Mouse (Mus musculus) forebrain, embryonic 15.5 days (tissue): Measurements from ENCODE around the gene Nme4. TPM values are rescaled to one million over a fixed set of nuclear protein-coding genes. Genes with fewer than 3 reads are reported as not detected.
"Not testable (repeated sequence)": the region's sequence is repeated elsewhere in the genome, so short reads cannot be mapped to it uniquely, and the experiment has no call there.

Experiments used
- ATAC-seq: fragments of 200-750 bp; cut with Nextera tagmentation; replicated peaks from 2 replicates; pipeline ENCODE4 v1.8.0; 2017; ENCODE audit warnings: mild to moderate bottlenecking, moderate TSS enrichment, moderate library complexity
- H3K27ac ChIP-seq: fragments of 300-500 bp; sonication (generic); replicated peaks from 2 replicates; pipeline ENCODE4 v1.5.1; 2015; ENCODE audit warnings: mild to moderate bottlenecking, inconsistent platforms
- H3K27me3 ChIP-seq: fragments of 300-500 bp; sonication (generic); 2 replicates; pipeline ENCODE4 v1.6.1; 2015; ENCODE audit warnings: inconsistent platforms
- H3K36me3 ChIP-seq: fragments of 300-500 bp; sonication (generic); 2 replicates; pipeline ENCODE4 v1.6.1; 2015; ENCODE audit warnings: mild to moderate bottlenecking, inconsistent platforms
- H3K4me1 ChIP-seq: fragments of 300-500 bp; sonication (generic); 2 replicates; pipeline ENCODE4 v1.6.1; 2015; ENCODE audit warnings: inconsistent platforms
- H3K4me2 ChIP-seq: fragments of 300-500 bp; sonication (generic); replicated peaks from 2 replicates; pipeline ENCODE4 v1.6.1; 2015; ENCODE audit warnings: mild to moderate bottlenecking, inconsistent platforms
- H3K4me3 ChIP-seq: fragments of 300-500 bp; sonication (generic); 2 replicates; pipeline ENCODE4 v1.5.1; 2015; ENCODE audit warnings: mild to moderate bottlenecking, inconsistent platforms
- H3K9ac ChIP-seq: fragments of 300-500 bp; sonication (generic); replicated peaks from 2 replicates; pipeline ENCODE4 v1.6.1; 2015; ENCODE audit warnings: mild to moderate bottlenecking, inconsistent platforms
- H3K9me3 ChIP-seq: fragments of 300-500 bp; sonication (generic); 2 replicates; pipeline ENCODE4 v1.6.1; 2016; ENCODE audit warnings: inconsistent platforms
- WGBS: fragments of 180-500 bp; shearing (Covaris S2); methylation state at CpG from one replicate; pipeline ENCODE4 v1.1.7; 2015; ENCODE audit warnings: mixed read lengths; 5-methylcytosine and 5-hydroxymethylcytosine counted together
- polyA plus RNA-seq: library from polyadenylated mRNA; unstranded; fragments of >200 nt; fragmentation: Nextera tagmentation; extraction: Ambion mirVana; gene quantifications from 2 replicates; pipeline ENCODE4 v1.2.1, GENCODE M21; 2015

Gene Nme4
- polyA plus RNA-seq, 1 experiment from 2014 or later = 37.1 TPM

DNA sequence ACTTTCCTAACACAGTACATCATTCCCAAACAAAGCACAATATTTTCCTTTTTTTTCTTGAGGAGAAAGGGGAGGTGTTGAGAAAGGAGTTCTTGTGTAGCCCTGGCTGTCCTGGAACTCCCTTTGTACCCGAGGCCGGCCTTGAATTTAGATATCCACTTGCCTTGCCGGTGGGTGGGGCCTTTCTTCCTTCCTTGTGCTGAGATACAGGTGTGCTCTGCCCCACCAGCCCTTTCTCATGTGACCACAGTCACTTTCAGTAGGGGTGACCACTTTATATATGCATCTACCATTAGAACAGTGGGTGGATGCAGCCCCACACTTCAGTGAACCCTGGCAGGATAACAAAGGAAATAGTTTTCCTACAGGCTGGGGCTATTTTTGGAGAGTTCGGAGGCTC is 16.3 kb upstream of the Nme4 start:
- H3K4me1 ChIP-seq = peaks cover 6% of the 10 kb centered on the region
- no peak overlapping the region for H3K4me2 ChIP-seq
- peaks cover 29% of the 10 kb centered on the region for H3K27me3 ChIP-seq
- H3K9me3 ChIP-seq = no peaks in the 10 kb centered on the region
- H3K36me3 ChIP-seq = no peaks in the 10 kb centered on the region
- 23% methylated on average over 4 of the region's 4 CpGs for whole genome bisulfite sequencing
- no peak overlapping the region for H3K9ac ChIP-seq
- no peak overlapping the region for H3K27ac ChIP-seq
- no peak for ATAC-seq
- H3K4me3 ChIP-seq = no peak overlapping the region

DNA sequence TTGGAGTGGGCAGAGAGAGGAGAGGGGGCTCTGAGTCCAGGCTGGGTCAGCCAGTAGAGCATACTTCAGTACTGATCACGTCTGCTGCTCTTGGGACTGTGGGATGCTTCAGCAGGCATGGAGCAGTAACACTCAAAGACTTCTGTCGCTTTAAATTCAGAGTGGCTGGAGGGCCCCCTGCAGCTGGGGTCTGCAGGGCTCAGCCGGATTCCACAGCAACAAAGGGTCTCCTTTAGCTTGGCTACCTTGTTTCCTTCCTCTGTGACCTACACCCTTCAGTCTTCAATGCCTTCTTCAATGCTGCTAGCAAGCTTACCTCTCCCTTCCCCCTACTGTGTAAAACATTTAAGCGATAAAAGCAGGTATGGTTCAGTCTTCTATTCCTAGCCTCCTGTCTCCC is 15.6 kb upstream of the Nme4 start:
- Histone ChIP-seq H3K36me3 (no peaks in the 10 kb centered on the region), H3K4me1 (peaks cover 6% of the 10 kb centered on the region), H3K9ac (no peak overlapping the region), H3K4me2 (no peak overlapping the region), H3K27me3 (peaks cover 29% of the 10 kb centered on the region), H3K27ac (no peak overlapping the region), H3K9me3 (no peaks in the 10 kb centered on the region), H3K4me3 (no peak overlapping the region)
- WGBS = under 1% methylated on average over 4 of the region's 4 CpGs
- no peak for ATAC-seq

- peaks cover 21% of the 10 kb centered on the region for H3K27me3 ChIP-seq
- 14% methylated on average over 4 of the region's 4 CpGs for WGBS
- H3K27ac ChIP-seq = no peak overlapping the region
- peaks cover 6% of the 10 kb centered on the region for H3K4me1 ChIP-seq
- no peak overlapping the region for H3K9ac ChIP-seq
- no peak overlapping the region for H3K4me2 ChIP-seq
- no peaks in the 10 kb centered on the region for H3K9me3 ChIP-seq
- no peak overlapping the region for H3K4me3 ChIP-seq
- H3K36me3 ChIP-seq = no peaks in the 10 kb centered on the region
- ATAC-seq = no peak
Measured at GRCm38 (mm10) chr17:26110156-26110555, 14.8 kb upstream of the Nme4 start.

DNA sequence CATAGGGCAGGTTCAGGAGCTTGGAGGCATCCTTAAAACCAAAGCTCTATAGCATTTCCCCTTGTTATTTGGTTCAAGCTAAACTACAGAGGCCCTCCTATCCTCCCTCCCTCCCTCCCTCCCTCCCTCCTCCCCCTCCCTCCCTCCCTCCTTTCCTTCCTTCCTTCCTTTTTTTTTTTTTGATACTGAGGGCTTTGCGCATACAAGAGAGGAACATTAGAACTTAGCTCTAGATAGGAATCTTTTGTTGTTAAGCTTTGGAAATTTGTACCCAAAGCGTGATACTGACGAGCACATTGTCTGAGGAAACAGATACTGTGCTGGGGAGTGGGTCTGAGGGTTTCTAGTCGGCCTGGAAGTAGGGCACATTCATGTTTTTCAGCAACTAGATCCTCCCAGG is 10.2 kb upstream of the Nme4 start:
- H3K4me2 ChIP-seq = no peak overlapping the region
- no peak overlapping the region for H3K9ac ChIP-seq
- ATAC-seq = no peak
- H3K4me3 ChIP-seq = no peak overlapping the region
- H3K9me3 ChIP-seq = no peaks in the 10 kb centered on the region
- 73% methylated on average over 3 of the region's 4 CpGs for whole genome bisulfite sequencing
- H3K4me1 ChIP-seq = no peaks in the 10 kb centered on the region
- 0 out of 2 replicates have a peak, but pooled peaks cover 1% of the 10 kb centered on the region for H3K27me3 ChIP-seq
- no peaks in the 10 kb centered on the region for H3K36me3 ChIP-seq
- no peak overlapping the region for H3K27ac ChIP-seq

- WGBS = 40% methylated on average over 4 of the region's 4 CpGs
- Histone ChIP-seq H3K27ac (no peak overlapping the region), H3K27me3 (no peaks in the 10 kb centered on the region)
Measured at GRCm38 (mm10) chr17:26101478-26101877, 6.1 kb upstream of the Nme4 start.

DNA sequence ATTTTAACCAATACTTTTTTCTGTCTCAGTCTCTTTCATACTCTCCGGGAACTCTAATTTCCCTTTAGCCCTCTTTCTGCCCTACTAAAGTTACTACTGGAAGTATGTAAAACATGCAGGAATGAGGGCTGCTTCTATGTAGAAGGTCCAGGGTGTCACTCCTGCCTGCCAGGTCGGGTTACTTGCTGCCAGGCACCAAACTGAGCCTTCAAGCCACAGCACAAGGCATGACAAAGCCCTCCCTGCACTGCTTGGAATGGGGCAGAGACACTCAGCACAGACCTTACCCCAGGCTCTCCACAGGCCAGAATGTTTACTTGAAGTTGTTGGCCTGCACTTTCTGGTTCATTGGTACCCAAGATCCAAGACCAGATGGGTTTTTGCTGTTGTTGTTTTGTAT is 4.8 kb upstream of the Nme4 start:
- Histone ChIP-seq H3K9me3 (no peaks in the 10 kb centered on the region), H3K4me2 (no peak overlapping the region), H3K9ac (no peak overlapping the region), H3K36me3 (no peaks in the 10 kb centered on the region), H3K27me3 (no peaks in the 10 kb centered on the region), H3K27ac (no peak overlapping the region), H3K4me3 (no peak overlapping the region), H3K4me1 (peaks cover 6% of the 10 kb centered on the region)
- 43% methylated on average over 2 of the region's 2 CpGs for WGBS
- ATAC-seq = no peak

More at GRCm38 (mm10) chr17:26101478-26101877, 6.1 kb upstream of the Nme4 start:
- H3K9me3 ChIP-seq = no peaks in the 10 kb centered on the region
- no peaks in the 10 kb centered on the region for H3K36me3 ChIP-seq
- H3K4me3 ChIP-seq = no peak overlapping the region
- no peak for ATAC-seq
- no peak overlapping the region for H3K9ac ChIP-seq
- H3K4me1 ChIP-seq = no peaks in the 10 kb centered on the region
- H3K4me2 ChIP-seq = no peak overlapping the region

- H3K4me3 ChIP-seq, H3K4me2 ChIP-seq, H3K36me3 ChIP-seq, H3K9me3 ChIP-seq, H3K9ac ChIP-seq, ATAC-seq, H3K27ac ChIP-seq, H3K27me3 ChIP-seq: not testable (repeated sequence)
- peaks cover 13% of the 10 kb centered on the region for H3K4me1 ChIP-seq
- 54% methylated on average over 3 of the region's 3 CpGs for WGBS
Measured at GRCm38 (mm10) chr17:26099316-26099715, 3.9 kb upstream of the Nme4 start.

DNA sequence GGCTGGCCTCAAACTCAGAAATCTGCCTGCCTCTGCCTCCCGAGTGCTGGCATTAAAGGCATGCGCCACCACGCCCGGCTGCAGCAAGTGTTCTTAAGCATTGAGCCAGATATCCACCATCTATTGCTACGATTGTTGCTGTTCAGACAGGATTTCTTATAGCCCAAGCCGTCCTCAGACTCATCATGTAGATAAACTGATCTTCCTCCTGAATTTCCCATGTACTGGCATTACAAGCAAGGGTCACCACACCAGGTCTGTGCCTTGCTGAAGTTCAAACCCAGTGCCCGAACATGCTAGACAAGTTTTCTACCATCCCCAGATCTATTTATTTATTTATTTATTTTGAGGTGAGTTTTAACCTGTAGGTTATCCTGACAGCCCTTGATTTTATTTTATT is 3.1 kb upstream of the Nme4 start:
- Histone ChIP-seq H3K27ac (no peak overlapping the region), H3K9ac (no peak overlapping the region), H3K27me3 (no peaks in the 10 kb centered on the region), H3K9me3 (no peaks in the 10 kb centered on the region), H3K4me2 (no peak overlapping the region), H3K4me1 (peaks cover 13% of the 10 kb centered on the region), H3K4me3 (no peak overlapping the region), H3K36me3 (no peaks in the 10 kb centered on the region)
- no peak for ATAC-seq
- WGBS = 92% methylated on average over 7 of the region's 7 CpGs

- Histone ChIP-seq H3K9ac (peak overlapping the region; percentile 72), H3K4me2 (peak overlapping the region; percentile 81), H3K36me3 (no peaks in the 10 kb centered on the region), H3K27me3 (no peaks in the 10 kb centered on the region), H3K27ac (peak overlapping the region; percentile 63; the same call in 1 of the 2 replicates), H3K4me1 (peaks cover 13% of the 10 kb centered on the region), H3K4me3 (peak overlapping the region; percentile 58), H3K9me3 (no peaks in the 10 kb centered on the region)
- WGBS = 22% methylated on average over 9 of the region's 9 CpGs
- no peak for ATAC-seq
Measured at GRCm38 (mm10) chr17:26094531-26095110, 781 bp downstream of the Nme4 start.

GRCm38 (mm10) chr17:26089905-26090632 is 5.3 kb downstream of the Nme4 start, which contains the start of gene Decr2:
TSS of gene Decr2 (minus strand) at chr17:26090337.
- Histone ChIP-seq H3K27me3 (no peaks in the 10 kb centered on the region), H3K9ac (peak within 1 kb of the TSS; percentile 78), H3K4me2 (peak within 1 kb of the TSS; percentile 74), H3K4me3 (peak within 1 kb of the TSS; percentile 57), H3K36me3 (no peaks in the 10 kb centered on the region), H3K9me3 (no peaks in the 10 kb centered on the region), H3K4me1 (peaks cover 6% of the 10 kb centered on the region; the same call in 1 of the 2 replicates), H3K27ac (peak within 1 kb of the TSS; percentile 81)
- 2% methylated on average over 32 of the region's 32 CpGs for WGBS
- peak; percentile 86 for ATAC-seq

- no peak overlapping the region for H3K4me3 ChIP-seq
- WGBS = 94% methylated on average over 9 of the region's 9 CpGs
- no peaks in the 10 kb centered on the region; the same call in 1 of the 2 replicates for H3K4me1 ChIP-seq
- no peaks in the 10 kb centered on the region for H3K27me3 ChIP-seq
- H3K4me2 ChIP-seq = no peak overlapping the region
- H3K9me3 ChIP-seq = no peaks in the 10 kb centered on the region
- H3K36me3 ChIP-seq = 0 out of 2 replicates have a peak, but pooled peaks cover 3% of the 10 kb centered on the region
- ATAC-seq = no peak
- H3K9ac ChIP-seq = no peak overlapping the region
- H3K27ac ChIP-seq = no peak overlapping the region
Measured at GRCm38 (mm10) chr17:26087059-26087564, 8.3 kb downstream of the Nme4 start.

DNA sequence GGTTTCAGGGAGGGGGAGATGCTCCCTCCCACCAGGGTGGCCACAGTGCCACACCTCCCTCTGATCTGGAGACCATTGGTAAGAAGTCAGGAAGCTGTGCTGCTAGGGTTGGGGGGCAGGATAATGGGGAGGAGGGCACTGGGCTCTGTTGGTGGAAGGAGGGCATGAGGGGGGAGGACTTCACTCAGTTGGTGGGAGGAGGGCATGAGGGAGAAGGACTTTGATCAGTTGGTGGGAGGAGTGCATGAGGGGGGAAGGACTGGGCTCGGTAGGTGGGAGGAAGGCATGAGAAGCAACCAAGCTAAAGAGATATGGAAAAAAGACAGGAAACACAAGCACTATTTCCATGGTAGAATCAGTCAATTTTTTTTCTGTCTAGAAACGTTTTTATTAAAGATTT is 14.5 kb downstream of the Nme4 start:
- 62% methylated on average over 2 of the region's 2 CpGs for WGBS
- no peaks in the 10 kb centered on the region for H3K9me3 ChIP-seq
- H3K36me3 ChIP-seq = 0 out of 2 replicates have a peak, but pooled peaks cover 3% of the 10 kb centered on the region
- H3K9ac ChIP-seq = no peak overlapping the region
- no peaks in the 10 kb centered on the region for H3K27me3 ChIP-seq
- no peaks in the 10 kb centered on the region for H3K4me1 ChIP-seq
- no peak overlapping the region for H3K4me3 ChIP-seq
- H3K27ac ChIP-seq = no peak overlapping the region
- ATAC-seq = no peak
- no peak overlapping the region for H3K4me2 ChIP-seq
